Mouse (Mus musculus) left cerebral cortex, postnatal 14 days (tissue): ENCODE measurements around the gene Slc29a3. TPM values are rescaled to one million over a fixed set of nuclear protein-coding genes. Genes with fewer than 3 reads are reported as not detected.
"Not testable (repeated sequence)": the region's sequence is repeated elsewhere in the genome, so short reads cannot be mapped to it uniquely, and the experiment has no call there.

Experiments
- DNase-seq, 2 experiments: peaks; one replicate each; pipeline ENCODE4 v3.0.0; 2021 to 2022; ENCODE audit warnings: low spot score in 2 of 2, mixed read lengths in 1 of 2
- intact Hi-C: fragments of 180-260 bp; cut with DNase I; formaldehyde crosslinking; loops from one replicate; pipeline ENCODE4 v1.15.1; 2025
- total RNA-seq, 2 experiments: library from RNA; stranded (reverse); gene quantifications; 2 replicates each; pipeline ENCODE4 v1.2.3; 2021

The Slc29a3 gene
- total RNA-seq, 2 experiments from 2014 or later: 16.6 to 17.2 TPM

DNA sequence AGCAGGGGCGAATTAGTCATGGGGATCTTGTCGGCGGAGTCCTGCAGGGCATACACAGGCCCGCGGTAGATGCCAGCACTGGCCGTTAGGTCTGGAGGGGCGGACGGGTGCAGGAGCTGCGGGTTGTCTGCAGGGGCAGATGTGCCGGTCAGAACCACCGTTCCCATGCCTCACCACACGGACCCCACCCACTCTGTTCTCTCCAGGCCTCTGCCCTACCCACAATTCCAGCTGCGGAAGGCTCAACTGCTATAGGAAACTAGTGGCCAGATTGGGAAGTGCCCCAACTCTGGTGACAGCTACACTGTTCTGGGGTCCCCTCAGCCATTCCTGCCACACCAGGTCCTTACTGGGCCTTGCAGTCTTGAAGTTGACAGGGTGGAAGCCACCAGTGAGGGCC, 22.0 kb upstream of the Slc29a3 start:
- DNase-seq: no peak
- intact Hi-C loops: loop anchor here (5.0 kb wide), 2 partner anchors 53 to 298 kb away; no protein-coding TSS in a partner anchor

DNA sequence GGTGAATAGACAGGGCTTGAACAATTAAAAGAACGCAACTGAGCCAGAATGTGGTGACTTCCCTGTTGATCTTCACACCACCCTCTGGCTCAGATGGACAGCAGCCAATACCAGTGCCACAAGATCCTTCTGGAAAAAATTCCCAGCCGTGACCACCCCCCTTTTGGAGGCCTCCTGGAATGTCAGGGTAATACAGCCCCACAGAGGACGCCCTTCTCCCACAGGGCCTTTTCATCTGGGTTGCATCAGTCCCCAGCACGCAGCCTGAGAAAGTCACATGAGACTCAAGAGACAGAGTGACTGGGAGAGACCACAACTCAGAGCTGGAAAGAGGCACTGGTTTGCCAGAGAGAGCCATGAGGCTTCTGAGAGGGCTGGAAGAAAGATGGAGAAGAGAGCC, 18.3 kb upstream of the Slc29a3 start:
- no peak for DNase-seq
- intact Hi-C loops: no loop called here

DNA sequence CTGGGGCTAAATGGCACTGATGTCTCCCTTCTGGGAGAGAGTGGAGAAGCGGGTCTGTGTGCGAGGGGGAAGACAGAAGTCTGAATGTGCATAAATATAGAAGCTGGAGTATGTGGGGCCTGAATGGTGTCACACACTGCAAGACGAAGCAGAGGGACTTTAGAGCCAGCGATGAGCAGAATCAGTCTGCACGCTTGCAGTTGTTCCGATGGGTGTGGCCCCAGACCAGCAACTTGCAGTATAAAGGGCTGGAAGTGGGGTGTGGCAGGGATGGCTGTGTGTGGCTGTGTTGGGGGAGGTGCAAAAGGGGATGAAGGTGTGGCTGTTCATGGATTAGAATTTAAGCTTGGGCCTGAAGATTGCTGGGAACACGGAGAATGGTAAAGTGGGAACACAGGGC, 16.0 kb upstream of the Slc29a3 start:
- intact Hi-C loops: no loop called here
- no peak for DNase-seq

DNA sequence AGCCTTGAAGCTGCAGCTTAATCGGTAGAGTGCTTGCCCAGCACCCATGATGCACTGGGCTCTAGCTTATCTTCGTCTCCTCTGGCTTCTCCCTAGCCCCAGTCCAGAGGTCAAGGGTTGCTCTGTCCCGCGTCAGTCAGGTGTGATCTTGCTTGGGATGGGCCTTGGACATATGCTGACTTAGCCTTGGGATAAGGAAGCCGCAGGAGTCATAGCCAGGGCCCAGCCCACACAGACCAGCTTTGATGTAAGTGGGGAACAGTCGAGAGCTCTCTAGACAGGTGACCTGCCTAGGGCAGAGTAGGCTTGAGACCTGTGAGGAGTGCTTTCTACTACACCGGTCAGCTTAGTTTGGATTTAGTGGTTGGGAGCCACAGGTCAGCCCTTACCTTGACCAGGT, 14.8 kb upstream of the Slc29a3 start:
- DNase-seq: no peak
- intact Hi-C loops: no loop called here

DNA sequence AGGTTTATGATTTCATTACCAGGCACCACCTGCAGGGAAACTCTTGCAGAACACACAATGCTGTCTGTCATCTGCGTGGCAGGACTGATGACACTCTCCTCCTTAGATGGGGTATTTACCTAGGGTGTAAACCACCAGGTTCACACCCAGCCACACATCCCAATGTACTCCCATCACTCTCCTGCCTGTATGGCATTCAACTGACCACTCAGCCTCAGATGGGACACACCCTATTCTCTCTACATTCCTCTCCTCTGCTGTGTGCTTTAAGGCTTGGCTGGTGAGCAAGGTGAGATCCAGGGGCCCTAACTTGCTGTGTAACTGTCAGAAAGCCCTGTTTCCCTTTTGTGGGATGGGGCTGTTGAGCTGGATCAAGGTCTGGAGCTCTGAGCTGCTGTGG, 9.5 kb upstream of the Slc29a3 start:
- intact Hi-C loops: no loop called here
- no peak for DNase-seq

DNA sequence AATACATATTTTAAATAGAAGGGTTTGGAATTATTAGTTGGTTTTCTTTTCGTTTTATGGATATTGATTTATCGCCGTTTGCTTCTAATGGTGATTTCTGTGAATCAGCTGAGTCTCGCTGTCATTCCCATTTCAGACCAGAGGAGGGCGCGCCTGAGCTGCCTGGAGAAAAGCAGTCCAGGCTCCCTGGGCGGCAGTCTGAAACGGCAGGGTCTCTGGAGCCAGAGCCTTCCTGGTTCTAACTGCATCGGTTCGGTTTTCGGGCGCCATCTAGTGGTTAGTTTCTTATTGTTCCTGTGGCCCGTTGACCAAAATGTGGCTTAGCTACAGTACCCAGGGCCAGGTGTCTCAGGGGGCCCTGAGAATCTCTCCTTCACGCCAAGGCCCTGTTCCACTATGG, 7.8 kb upstream of the Slc29a3 start:
- intact Hi-C loops: loop anchor here (2.0 kb wide), 1 partner anchor 456 kb away; no protein-coding TSS in a partner anchor
- peak; percentile 97 for DNase-seq

DNA sequence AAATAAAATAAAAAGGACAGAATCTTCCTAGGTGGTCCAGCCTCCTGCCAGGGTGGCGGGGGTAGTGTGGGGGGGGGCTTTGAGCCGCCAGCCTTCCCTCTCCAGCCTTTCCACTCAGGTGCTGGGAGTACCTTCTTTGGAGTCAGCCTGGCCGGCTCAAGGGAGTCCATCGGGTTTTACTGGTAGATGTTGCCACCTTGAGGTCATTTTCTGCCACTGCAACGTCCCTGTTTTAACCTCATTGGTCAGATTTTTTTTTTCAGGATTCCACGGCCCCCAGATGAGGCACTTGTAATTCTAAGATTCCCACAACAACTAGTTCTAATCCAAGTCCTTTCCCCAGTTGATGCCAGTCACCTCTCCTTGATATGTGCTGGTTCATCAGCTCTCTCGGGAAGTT, 4.4 kb upstream of the Slc29a3 start:
- intact Hi-C loops: loop anchor here (2.0 to 5.0 kb wide), 3 partner anchors 60 to 340 kb away; partner anchors contain the start of gene Cdh23
- DNase-seq: peak; percentile 69 to 81

DNA sequence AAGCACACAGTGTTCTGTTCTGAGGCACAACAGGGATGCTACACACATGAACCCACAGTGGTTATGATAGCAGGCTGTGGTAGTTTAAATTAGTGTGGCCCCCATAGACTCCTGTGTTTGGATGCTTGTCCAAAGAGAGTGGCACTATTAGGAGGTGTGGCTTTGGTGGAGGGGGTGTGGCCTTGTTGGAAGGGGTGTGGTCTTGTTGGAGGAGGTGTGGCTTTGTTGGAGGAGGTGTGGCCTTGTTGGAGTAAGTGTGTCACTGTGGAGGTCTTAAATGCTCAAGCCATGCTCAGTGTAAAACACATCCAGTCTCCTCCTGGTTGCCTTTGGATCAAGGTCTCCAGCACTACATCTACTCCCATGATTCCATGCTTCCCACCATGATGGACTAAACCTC, 3.6 kb upstream of the Slc29a3 start:
- intact Hi-C loops: loop anchor here (2.0 to 5.0 kb wide), 3 partner anchors 59 to 339 kb away; partner anchors contain the start of gene Cdh23
- no peak for DNase-seq

DNA sequence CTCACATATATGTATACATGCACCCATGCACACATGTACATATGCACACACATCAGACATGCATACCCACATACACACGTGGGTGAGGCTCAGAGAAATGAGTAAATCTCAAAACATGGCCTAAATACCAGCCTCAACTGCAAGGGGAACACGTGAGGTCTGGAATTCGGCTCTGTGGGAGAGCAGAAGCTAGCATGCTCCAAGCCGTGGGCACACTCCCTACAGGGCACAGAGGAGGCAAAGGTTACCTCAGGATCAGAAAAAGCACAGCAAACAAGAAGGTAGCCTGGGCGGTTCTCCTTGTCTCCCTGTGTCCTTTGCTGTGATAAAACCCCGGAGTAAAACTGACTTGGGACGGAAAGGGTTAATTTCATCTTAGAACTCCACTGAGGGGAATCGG, 1.3 kb upstream of the Slc29a3 start:
- no peak for DNase-seq
- intact Hi-C loops: no loop called here

DNA sequence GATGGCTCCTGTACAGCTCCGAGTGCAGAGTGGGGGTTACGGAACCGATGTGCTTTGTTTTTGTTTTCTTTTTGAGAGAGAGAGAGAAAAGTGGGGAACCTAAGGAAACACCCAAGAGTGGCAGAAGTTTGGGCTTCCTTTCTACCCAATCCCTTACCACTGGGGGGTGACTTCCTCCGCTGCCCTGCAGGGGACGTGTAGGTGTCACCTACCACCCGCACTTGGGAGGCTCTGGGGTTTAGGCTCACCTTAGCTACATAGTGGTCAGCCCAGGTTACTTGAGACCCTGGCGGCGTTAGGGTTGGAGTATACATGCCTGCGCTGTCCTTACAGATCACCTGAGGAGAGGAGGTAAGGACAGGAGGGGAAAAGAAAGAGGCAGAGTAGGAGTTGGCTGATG, 667 bp upstream of the Slc29a3 start:
- intact Hi-C loops: no loop called here
- DNase-seq: no peak

DNA sequence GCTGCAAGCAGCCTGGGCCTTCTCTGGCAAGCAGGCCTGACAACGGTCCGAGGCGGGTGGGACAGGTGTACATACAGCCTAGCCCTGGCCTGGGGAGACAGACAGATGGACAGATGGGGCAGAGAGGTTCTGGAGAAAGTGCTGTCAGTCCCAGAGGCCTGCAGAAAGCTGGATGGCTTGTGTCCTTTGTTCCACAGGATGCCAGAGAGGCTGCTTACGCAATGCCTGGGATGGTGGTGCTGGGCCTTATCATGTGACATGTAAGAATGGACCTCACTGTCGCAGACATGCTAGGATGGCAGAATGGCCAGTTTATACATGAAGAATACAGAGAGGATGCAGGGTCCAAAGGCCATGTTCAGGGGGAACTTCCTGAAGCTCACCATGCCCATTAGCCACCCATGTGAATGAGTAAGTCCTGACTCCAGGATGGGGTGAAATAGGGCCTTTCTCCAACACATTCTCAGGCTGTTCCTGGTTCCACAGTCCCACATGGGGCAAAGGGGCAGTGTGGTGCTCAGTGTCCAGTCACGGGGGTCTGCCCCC, 4.9 kb downstream of the Slc29a3 start:
- no peak for DNase-seq
- intact Hi-C loops: no loop called here

DNA sequence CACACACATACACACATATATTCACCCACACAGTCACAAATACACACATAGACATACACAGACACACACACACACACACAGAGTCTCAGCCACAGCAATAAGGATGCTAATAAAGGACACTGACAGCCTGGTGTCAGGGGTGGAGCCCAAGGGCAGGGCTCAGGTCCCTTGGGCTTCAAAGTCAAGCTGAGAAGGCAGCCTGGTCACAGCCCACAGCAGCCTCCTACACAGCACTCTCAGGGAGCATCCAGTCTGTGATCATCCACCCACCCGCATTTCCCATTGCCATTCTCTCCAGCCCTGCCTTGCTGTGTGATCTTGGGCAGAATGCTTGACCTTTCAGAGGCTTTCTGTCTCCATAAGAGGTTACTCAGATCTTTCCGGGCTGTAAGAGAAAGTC, 6.1 kb downstream of the Slc29a3 start:
- intact Hi-C loops: no loop called here
- no peak for DNase-seq

DNA sequence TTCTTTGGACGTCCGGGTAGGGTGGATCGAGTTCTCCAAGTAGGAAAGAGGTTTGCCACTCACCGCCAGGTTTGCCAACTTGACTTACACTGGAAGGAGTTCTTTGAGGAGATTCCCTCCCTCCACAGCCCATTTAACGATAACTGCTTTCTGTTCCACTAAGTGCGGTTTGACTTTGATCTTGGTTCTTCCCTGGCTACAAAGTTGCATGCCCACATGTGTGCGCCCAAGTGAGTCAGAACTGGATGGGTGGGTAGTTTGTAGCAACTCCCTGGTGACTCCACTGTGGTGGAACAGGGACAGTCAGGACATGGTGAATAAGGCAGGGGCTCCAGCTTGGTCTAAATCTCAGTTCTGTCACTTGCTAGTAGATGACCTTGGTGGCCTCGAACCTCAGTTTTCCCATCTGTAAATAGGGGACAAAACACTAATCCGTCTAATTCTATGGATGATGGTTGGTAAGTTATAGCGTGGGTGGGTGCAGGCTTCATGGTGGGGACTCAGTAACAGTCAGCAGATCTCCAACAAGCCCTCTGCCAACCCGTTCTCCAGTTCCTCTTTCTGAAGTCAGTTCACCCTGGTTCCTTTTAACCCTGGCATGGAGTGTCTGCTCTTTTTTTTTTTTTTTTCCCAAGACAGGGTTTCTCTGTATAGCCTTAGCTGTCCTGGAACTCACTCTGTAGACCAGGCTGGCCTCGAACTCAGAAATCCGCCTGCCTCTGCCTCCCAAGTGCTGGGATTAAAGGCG, 7.9 kb downstream of the Slc29a3 start:
- intact Hi-C loops: no loop called here
- DNase-seq: no peak

DNA sequence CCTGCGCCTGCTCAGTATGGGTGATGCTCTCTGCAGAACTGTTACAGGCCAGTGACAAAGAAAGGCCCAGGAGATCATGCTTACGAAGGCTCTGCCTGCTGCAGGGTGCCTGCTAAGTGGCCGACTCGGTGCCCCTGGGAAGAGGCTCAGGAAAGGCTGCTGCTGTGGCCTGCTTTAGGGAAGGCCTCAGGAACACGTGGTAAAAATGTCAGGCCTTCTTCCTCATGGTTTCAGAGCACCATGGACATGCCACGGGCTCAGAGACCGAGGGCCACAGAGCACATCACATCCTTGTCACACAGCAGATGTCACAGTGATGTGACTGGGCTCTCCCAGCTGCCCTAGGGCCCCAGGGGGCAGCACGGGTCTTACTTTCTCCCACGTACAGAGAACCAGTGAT, 8.9 kb downstream of the Slc29a3 start:
- no peak for DNase-seq
- intact Hi-C loops: no loop called here

DNA sequence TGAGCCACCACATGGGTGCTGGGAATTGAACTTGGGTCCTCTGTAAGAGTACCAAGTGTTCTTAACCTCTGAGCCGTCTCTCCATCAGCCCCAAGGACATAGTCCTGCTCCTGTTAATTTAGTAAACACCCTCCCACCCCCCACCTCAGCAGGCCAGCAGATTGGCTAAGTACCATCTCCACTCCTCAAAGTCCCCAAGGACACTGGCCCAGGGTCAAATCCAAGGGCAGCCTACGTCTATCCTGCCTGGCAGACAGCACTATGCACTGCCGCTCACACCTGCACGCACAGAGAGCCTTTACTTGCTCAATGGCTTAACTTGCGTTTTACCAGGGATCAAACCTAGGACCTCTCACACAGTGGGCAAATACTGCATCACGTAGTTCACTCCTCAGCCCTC, 9.7 kb downstream of the Slc29a3 start:
- DNase-seq: no peak
- intact Hi-C loops: no loop called here

DNA sequence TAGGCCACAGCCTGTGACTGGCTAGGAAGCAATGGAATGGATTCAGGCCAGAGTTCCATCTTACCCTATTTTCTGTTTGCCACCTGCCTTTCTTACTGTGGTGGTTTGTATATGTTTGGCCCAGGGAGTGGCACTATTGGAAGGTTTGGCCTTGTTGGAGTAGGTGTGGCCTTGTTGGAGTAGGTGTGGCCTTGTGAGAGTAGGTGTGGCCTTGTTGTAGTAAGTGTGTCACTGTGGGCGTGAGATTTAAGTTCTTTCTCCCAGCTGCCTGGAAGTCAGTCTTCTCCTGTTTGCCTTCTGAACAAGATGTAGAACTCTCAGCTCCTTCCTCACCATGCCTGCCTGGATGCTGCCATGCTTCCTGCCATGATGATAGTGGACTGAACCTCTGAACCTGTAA, 10.3 kb downstream of the Slc29a3 start:
- intact Hi-C loops, DNase-seq: not testable (repeated sequence)

DNA sequence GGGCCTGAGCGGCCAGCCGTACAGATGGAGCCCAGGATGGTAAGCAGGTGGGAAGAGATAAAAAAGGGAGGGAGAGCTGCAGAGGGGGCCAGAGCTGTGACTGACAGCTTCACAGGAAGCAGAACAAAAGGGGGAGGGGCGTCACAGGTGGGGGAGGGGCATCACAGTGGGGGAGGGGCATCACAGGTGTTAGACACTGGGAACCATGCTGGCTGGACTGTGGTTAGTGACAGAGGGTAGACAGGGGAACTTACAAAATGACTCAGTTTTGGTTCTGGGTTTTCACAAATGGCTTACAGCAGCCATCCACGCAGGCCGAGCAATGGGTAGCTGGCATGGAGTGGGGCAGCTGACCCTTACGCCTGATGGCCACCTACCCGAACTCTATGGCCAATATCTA, 11.2 kb downstream of the Slc29a3 start:
- intact Hi-C loops: no loop called here
- no peak for DNase-seq

DNA sequence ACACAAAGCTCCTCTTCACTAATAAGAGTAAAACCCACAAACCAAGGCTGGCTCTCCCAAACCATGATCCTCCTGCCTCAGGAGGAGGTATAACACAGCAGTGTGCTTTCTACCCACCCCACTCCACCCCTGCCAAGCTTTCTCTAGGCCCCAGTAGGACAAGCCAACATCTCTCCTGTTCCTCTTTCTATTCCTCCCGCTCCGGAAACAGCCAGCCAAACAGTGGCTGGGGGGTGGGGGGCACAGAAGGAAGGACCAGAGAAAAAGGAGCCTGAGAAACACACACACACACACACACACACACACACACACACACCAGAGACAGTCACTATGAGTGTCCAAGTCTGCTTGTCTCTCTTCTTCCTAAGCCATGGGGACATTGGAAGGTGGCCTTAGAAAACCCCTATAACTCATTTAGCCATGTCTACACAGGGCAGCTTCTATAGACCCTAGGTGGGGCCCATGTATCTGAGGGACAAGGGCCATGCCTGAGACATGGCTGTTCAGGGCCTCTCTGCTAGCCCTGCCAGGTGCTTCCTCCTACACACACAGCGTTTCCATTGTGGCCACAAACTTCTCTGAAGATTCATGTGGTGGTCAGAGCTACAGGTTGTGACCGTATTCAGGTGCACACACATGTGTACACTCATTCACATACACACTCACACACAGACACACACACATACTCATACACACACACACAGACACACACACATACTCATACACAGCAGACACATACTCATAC, 12.8 kb downstream of the Slc29a3 start:
- DNase-seq: peak in 1 of 2 experiments; percentile 27
- intact Hi-C loops: no loop called here

DNA sequence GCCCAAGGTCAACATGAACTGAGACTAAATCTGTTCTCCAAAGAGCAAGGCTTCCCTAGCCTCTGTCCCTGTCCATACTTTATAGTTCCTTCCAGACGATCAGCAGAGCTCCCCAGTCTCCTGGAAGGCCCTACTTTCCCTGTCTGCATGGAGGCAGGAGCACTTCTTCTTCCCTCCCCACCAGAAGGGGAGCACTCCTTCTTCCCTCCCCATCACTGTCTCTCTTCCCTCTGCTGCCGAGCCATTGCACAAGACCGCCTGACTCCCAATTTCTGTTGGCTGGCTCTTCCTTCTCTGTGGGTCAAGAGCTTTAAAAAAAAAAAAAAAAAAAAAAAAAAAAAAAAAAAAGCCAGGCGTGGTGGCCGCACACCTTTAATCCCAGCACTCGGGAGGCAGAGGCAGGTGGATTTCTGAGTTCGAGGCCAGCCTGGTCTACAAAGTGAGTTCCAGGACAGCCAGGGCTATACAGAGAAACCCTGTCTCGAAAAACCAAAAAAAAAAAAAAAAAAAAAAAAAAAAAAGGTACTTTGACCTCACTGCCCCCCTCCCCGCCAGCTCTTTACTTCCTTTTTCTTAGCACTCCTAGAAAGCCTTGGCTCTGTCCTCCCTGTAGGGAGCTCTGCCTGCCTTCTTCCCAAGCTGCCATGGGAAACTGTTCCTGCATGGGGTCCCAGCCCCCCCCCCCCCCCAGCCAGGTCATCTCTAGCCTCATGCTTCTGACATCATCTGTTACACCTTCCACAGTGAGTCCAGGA, 14.5 kb downstream of the Slc29a3 start:
- no peak for DNase-seq
- intact Hi-C loops: no loop called here

DNA sequence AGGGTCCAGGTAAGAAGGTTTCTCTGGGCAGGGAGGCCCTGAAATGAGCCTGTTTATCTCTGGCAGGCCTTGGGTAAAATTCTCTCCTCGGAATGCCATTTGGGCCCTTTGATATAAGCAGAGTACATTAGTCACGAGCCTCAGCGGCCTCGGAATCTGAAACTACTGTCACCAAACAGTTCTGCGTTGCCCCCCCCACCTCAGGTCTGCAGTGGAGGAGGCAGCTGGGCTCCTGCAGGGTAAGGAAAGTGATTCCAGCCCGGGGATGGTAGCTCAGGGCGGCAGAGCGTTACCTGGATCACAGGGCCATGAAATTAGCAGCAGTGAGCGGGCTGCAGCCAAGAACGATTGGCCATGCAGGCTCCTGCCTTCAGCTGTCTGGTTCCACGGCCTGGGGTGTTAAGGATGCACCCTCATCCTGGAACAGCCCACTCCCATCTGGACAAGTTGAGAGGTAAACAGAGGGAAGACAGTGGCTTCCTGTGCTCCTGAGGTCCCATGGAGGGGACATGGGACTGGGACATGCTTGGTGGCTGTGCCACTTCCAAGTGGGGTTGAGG, 15.3 kb downstream of the Slc29a3 start:
- no peak for DNase-seq
- intact Hi-C loops: no loop called here
